Comparison of ENCODE assay signal across 8 mouse cellular contexts in the genomic region with DNA sequence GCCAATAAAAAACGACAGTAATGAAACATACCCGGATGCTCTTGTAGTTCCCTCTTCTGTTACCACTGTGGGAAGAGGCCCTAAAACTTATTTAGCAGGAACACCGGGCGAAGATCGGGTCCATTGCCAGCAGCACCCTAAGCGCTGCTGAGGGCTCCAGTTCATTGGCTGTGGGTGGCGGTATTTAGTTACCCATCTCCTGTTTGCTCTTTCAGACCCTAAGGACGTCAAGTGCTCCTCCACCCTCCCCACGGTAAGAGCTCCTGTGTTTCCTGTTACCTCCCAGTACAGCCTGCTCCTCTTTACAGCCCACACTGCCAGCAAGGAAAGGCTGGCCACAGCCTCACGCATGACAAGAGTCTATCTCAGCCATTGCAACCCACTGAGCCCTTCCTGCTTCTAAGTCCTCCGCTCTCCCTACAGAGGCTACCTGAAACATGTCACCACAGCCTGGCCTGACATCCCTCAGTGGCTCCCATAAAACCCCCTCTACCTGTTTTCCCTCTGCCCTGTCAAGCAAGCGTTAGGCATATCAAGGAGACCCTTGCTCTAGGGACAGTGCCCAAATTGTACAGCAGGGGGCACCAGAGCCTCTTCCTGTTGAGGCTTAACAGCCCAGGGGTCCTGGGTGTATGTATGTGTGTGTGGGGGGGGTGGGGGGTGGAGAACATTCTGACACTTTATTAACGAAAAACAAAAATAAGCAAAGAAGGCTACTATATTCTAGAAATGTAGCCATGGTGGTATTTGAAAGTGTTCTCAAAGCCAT. TPM values are rescaled to one million over a fixed set of nuclear protein-coding genes. Genes with fewer than 3 reads are reported as not detected.
DNase-seq lines count a peak whose midpoint lies in the region; ATAC-seq lines count a peak whose summit lies in the region.

No protein-coding gene starts in this region.

- H3K27me3 ChIP-seq in hindbrain, embryonic 10.5 days (ENCODE audit: insufficient read depth, poor library complexity, severe bottlenecking) = no peaks in the 10 kb centered on the region
- no peaks in the 10 kb centered on the region for H3K27me3 ChIP-seq in hindbrain, embryonic 16.5 days (replicated peaks; ENCODE audit: control insufficient read depth, insufficient read depth, low read length)
- H3K27me3 ChIP-seq in limb, embryonic 10.5 days (ENCODE audit: low read depth, poor library complexity, severe bottlenecking) = no peaks in the 10 kb centered on the region
- H3K27me3 ChIP-seq in neural tube, embryonic 13.5 days = no peaks in the 10 kb centered on the region

- H3K4me2 ChIP-seq in hindbrain, embryonic 16.5 days (ENCODE audit: low read length) = no peak overlapping the region
- no peak overlapping the region for H3K4me2 ChIP-seq in neural tube, embryonic 13.5 days

- no peak overlapping the region for H3K9ac ChIP-seq in hindbrain, embryonic 16.5 days (ENCODE audit: low read depth, low read length)
- no peak overlapping the region for H3K9ac ChIP-seq in neural tube, embryonic 13.5 days

- ATAC-seq in hindbrain, embryonic 16.5 days = no peak
- no peak for ATAC-seq in neural tube, embryonic 13.5 days (ENCODE audit: low read depth)

- H3K36me3 ChIP-seq in hindbrain, embryonic 10.5 days = peaks cover 9% of the 10 kb centered on the region; the same call in 1 of the 2 replicates
- 0 out of 2 replicates have a peak, but pooled peaks cover 2% of the 10 kb centered on the region for H3K36me3 ChIP-seq in hindbrain, embryonic 16.5 days (ENCODE audit: control insufficient read depth, insufficient read depth, low read length)
- no peaks in the 10 kb centered on the region for H3K36me3 ChIP-seq in limb, embryonic 10.5 days
- H3K36me3 ChIP-seq in neural tube, embryonic 13.5 days = no peaks in the 10 kb centered on the region; the same call in 1 of the 2 replicates

- no peak overlapping the region for H3K4me3 ChIP-seq in hindbrain, embryonic 10.5 days
- no peak overlapping the region for H3K4me3 ChIP-seq in hindbrain, embryonic 16.5 days (ENCODE audit: low read length)
- H3K4me3 ChIP-seq in limb, embryonic 10.5 days = no peak overlapping the region
- H3K4me3 ChIP-seq in neural tube, embryonic 13.5 days = no peak overlapping the region

- peak overlapping the region; percentile 16; the same call in 1 of the 2 replicates for H3K27ac ChIP-seq in hindbrain, embryonic 10.5 days
- no peak overlapping the region for H3K27ac ChIP-seq in hindbrain, embryonic 16.5 days (ENCODE audit: low read depth, low read length)
- H3K27ac ChIP-seq in limb, embryonic 10.5 days = no peak overlapping the region
- H3K27ac ChIP-seq in neural tube, embryonic 13.5 days (replicated peaks) = peak overlapping the region; percentile 42; the same call in 1 of the 2 replicates

- peaks cover 34% of the 10 kb centered on the region for H3K4me1 ChIP-seq in hindbrain, embryonic 10.5 days (replicated peaks)
- no peaks in the 10 kb centered on the region for H3K4me1 ChIP-seq in hindbrain, embryonic 16.5 days (ENCODE audit: control insufficient read depth, insufficient read depth, low read depth, low read length)
- peaks cover 21% of the 10 kb centered on the region for H3K4me1 ChIP-seq in limb, embryonic 10.5 days
- peaks cover 23% of the 10 kb centered on the region for H3K4me1 ChIP-seq in neural tube, embryonic 13.5 days (replicated peaks)

- 67% methylated on average over 13 of the region's 13 CpGs for WGBS in hindbrain, embryonic 10.5 days
- WGBS in hindbrain, embryonic 16.5 days = 73% methylated on average over 13 of the region's 13 CpGs
- WGBS in limb, embryonic 10.5 days = 71% methylated on average over 13 of the region's 13 CpGs
- WGBS in neural tube, embryonic 13.5 days = 71% methylated on average over 13 of the region's 13 CpGs

- no peaks in the 10 kb centered on the region for H3K9me3 ChIP-seq in hindbrain, embryonic 10.5 days
- no peaks in the 10 kb centered on the region for H3K9me3 ChIP-seq in hindbrain, embryonic 16.5 days (ENCODE audit: control insufficient read depth, low read length)
- H3K9me3 ChIP-seq in limb, embryonic 10.5 days (replicated peaks) = no peaks in the 10 kb centered on the region
- H3K9me3 ChIP-seq in neural tube, embryonic 13.5 days = no peaks in the 10 kb centered on the region

- DNase-seq in hindbrain, embryonic 10.5 days (ENCODE audit: low spot score) = peak; percentile 68
- DNase-seq in CD8-positive naive resting alpha-beta T cell, adult 2 months (ENCODE audit: low read depth in 2 of 2, low spot score in 2 of 2) = peak; percentile 65 to 83
- peak; percentile 58 for DNase-seq in c-Kit-positive CD71-negative TER-119-negative erythroid progenitor cells, embryonic 14.5 days (ENCODE audit: low read depth)
- DNase-seq in limb, embryonic 10.5 days (ENCODE audit: low spot score) = peak; percentile 70
- no peak for DNase-seq in ovary, postnatal 36 days (ENCODE audit: low spot score)
- no peak for DNase-seq in heart, adult 9 months (ENCODE audit: low spot score in 2 of 2)

RNA-seq across cellular contexts. Expression of a gene that starts 39.0 kb away (rescaled TPM):
- polyA plus RNA-seq in hindbrain, embryonic 10.5 days (2016; fragmentation: Nextera tagmentation; extraction: Ambion mirVana) = 9.0 and 17.3 TPM in 2 replicates
- 8.6 and 10.9 TPM in 2 replicates for polyA plus RNA-seq in hindbrain, embryonic 16.5 days (2015; fragmentation: Nextera tagmentation; extraction: Ambion mirVana)
- 3.3 and 4.1 TPM in 2 replicates for polyA plus RNA-seq in limb, embryonic 10.5 days (2016; fragmentation: Nextera tagmentation; extraction: Ambion mirVana)
- 13.3 and 14.6 TPM in 2 replicates for polyA plus RNA-seq in neural tube, embryonic 13.5 days (2015; fragmentation: Nextera tagmentation; extraction: Ambion mirVana)

RNA-seq across cellular contexts. Expression of a gene that starts 48.5 kb away (rescaled TPM):
- 4.1 and 7.7 TPM in 2 replicates for polyA plus RNA-seq in hindbrain, embryonic 10.5 days (2016; fragmentation: Nextera tagmentation; extraction: Ambion mirVana)
- 6.4 and 8.8 TPM in 2 replicates for polyA plus RNA-seq in hindbrain, embryonic 16.5 days (2015; fragmentation: Nextera tagmentation; extraction: Ambion mirVana)
- 0.62 and 0.90 TPM in 2 replicates for polyA plus RNA-seq in limb, embryonic 10.5 days (2016; fragmentation: Nextera tagmentation; extraction: Ambion mirVana)
- 2.2 and 2.3 TPM in 2 replicates for polyA plus RNA-seq in neural tube, embryonic 13.5 days (2015; fragmentation: Nextera tagmentation; extraction: Ambion mirVana)

Comparison
In these comparisons a context has a peak if more than half of its experiments do, and no peak if none do; other contexts are left out.
1. H3K27ac ChIP-seq: peak in hindbrain, embryonic 10.5 days (single experiment) and neural tube, embryonic 13.5 days (single experiment); none in hindbrain, embryonic 16.5 days (single experiment) and limb, embryonic 10.5 days (single experiment).
2. DNase-seq: peak in hindbrain, embryonic 10.5 days (single experiment), CD8-positive naive resting alpha-beta T cell, adult 2 months (2 of 2), c-Kit-positive CD71-negative TER-119-negative erythroid progenitor cells, embryonic 14.5 days (single experiment) and limb, embryonic 10.5 days (single experiment); none in ovary, postnatal 36 days (single experiment) and heart, adult 9 months (0 of 2).